Mouse (Mus musculus): Measurements from ENCODE around the gene Tuba1c. TPM values are rescaled to one million over a fixed set of nuclear protein-coding genes. Genes with fewer than 3 reads are reported as not detected.

The Tuba1c gene
- polyA plus RNA-seq, 1 experiment from 2014 or later: 159 TPM

- Histone ChIP-seq H3K36me3 (ENCODE audit: control insufficient read depth, insufficient read depth, low read length) (no peaks in the 10 kb centered on the region), H3K9ac (ENCODE audit: low read length) (no peak overlapping the region), H3K27ac (replicated peaks) (no peak overlapping the region), H3K27me3 (ENCODE audit: control insufficient read depth, insufficient read depth, low read length) (no peaks in the 10 kb centered on the region), H3K4me1 (replicated peaks; ENCODE audit: control insufficient read depth, insufficient read depth) (no peaks in the 10 kb centered on the region), H3K9me3 (ENCODE audit: control insufficient read depth, low read length) (no peaks in the 10 kb centered on the region), H3K4me3 (ENCODE audit: low read depth, low read length) (no peak overlapping the region), H3K4me2 (replicated peaks; ENCODE audit: low read depth) (no peak overlapping the region)
- ATAC-seq (ENCODE audit: low FRiP score, low TSS enrichment) (peak; percentile 33; the same call in 1 of the 2 replicates), DNase-seq (ENCODE audit: low spot score) (no peak)
- WGBS: 48% methylated on average over 6 of the region's 6 CpGs
- TF ChIP-seq EP300 (optimal IDR thresholded peaks at IDR 0.05) (no peak), CTCF (IDR thresholded peaks at IDR 0.05; ENCODE audit: low read depth) (no peak)
Observed at GRCm38 (mm10) chr15:98998775-98999157, 30.9 kb upstream of the Tuba1c start.

GRCm38 (mm10) chr15:99000535-99001283 is 29.0 kb upstream of the Tuba1c start:
- Histone ChIP-seq H3K4me1 (replicated peaks; ENCODE audit: control insufficient read depth, insufficient read depth) (no peaks in the 10 kb centered on the region), H3K36me3 (ENCODE audit: control insufficient read depth, insufficient read depth, low read length) (no peaks in the 10 kb centered on the region), H3K9me3 (ENCODE audit: control insufficient read depth, low read length) (no peaks in the 10 kb centered on the region), H3K9ac (ENCODE audit: low read length) (no peak overlapping the region), H3K27ac (replicated peaks) (peak overlapping the region; percentile 49; the same call in 1 of the 2 replicates), H3K4me2 (replicated peaks; ENCODE audit: low read depth) (no peak overlapping the region; the same call in 1 of the 2 replicates), H3K27me3 (ENCODE audit: control insufficient read depth, insufficient read depth, low read length) (no peaks in the 10 kb centered on the region), H3K4me3 (ENCODE audit: low read depth, low read length) (no peak overlapping the region)
- DNase-seq (ENCODE audit: low spot score): peak; percentile 59
- ATAC-seq (ENCODE audit: low FRiP score, low TSS enrichment): no peak
- 36% methylated on average over 14 of the region's 14 CpGs for WGBS
- TF ChIP-seq CTCF (IDR thresholded peaks at IDR 0.05; ENCODE audit: low read depth): peak; percentile 81
- no peak for TF ChIP-seq EP300 (optimal IDR thresholded peaks at IDR 0.05)

GRCm38 (mm10) chr15:99001451-99001931 is 28.2 kb upstream of the Tuba1c start:
- DNase-seq (ENCODE audit: low spot score): peak; percentile 42
- TF ChIP-seq CTCF (IDR thresholded peaks at IDR 0.05; ENCODE audit: low read depth) (no peak; the same call in 1 of the 2 replicates), EP300 (optimal IDR thresholded peaks at IDR 0.05) (no peak)
- WGBS: 6% methylated on average over 17 of the region's 17 CpGs

GRCm38 (mm10) chr15:99003600-99003999 is 26.1 kb upstream of the Tuba1c start:
- no peak overlapping the region for H3K4me3 ChIP-seq (ENCODE audit: low read depth, low read length)
- H3K4me1 ChIP-seq (replicated peaks; ENCODE audit: control insufficient read depth, insufficient read depth): no peaks in the 10 kb centered on the region
- peak; percentile 43 for TF ChIP-seq CTCF (IDR thresholded peaks at IDR 0.05; ENCODE audit: low read depth)
- no peak for TF ChIP-seq EP300 (optimal IDR thresholded peaks at IDR 0.05)
- no peak overlapping the region for H3K4me2 ChIP-seq (replicated peaks; ENCODE audit: low read depth)
- H3K27ac ChIP-seq (replicated peaks): no peak overlapping the region
- H3K36me3 ChIP-seq (ENCODE audit: control insufficient read depth, insufficient read depth, low read length): no peaks in the 10 kb centered on the region
- H3K9me3 ChIP-seq (ENCODE audit: control insufficient read depth, low read length): no peaks in the 10 kb centered on the region
- 92% methylated on average over 5 of the region's 5 CpGs for WGBS
- no peak overlapping the region for H3K9ac ChIP-seq (ENCODE audit: low read length)
- DNase-seq (ENCODE audit: low spot score) (no peak), ATAC-seq (ENCODE audit: low FRiP score, low TSS enrichment) (no peak)
- H3K27me3 ChIP-seq (ENCODE audit: control insufficient read depth, insufficient read depth, low read length): no peaks in the 10 kb centered on the region

More at GRCm38 (mm10) chr15:99001451-99001931, 28.2 kb upstream of the Tuba1c start:
- Histone ChIP-seq H3K27me3 (ENCODE audit: control insufficient read depth, insufficient read depth, low read length) (no peaks in the 10 kb centered on the region), H3K36me3 (ENCODE audit: control insufficient read depth, insufficient read depth, low read length) (no peaks in the 10 kb centered on the region), H3K9ac (ENCODE audit: low read length) (no peak overlapping the region), H3K4me1 (replicated peaks; ENCODE audit: control insufficient read depth, insufficient read depth) (no peaks in the 10 kb centered on the region), H3K27ac (replicated peaks) (no peak overlapping the region), H3K9me3 (ENCODE audit: control insufficient read depth, low read length) (no peaks in the 10 kb centered on the region), H3K4me2 (replicated peaks; ENCODE audit: low read depth) (peak overlapping the region; percentile 42), H3K4me3 (ENCODE audit: low read depth, low read length) (no peak overlapping the region)
- peak; percentile 27; the same call in 1 of the 2 replicates for ATAC-seq (ENCODE audit: low FRiP score, low TSS enrichment)

- Histone ChIP-seq H3K36me3 (ENCODE audit: control insufficient read depth, insufficient read depth, low read length) (no peaks in the 10 kb centered on the region), H3K9me3 (ENCODE audit: control insufficient read depth, low read length) (no peaks in the 10 kb centered on the region), H3K27ac (replicated peaks) (0 out of 2 replicates have a peak overlapping the region, but pooled peaks have one; percentile 20), H3K27me3 (ENCODE audit: control insufficient read depth, insufficient read depth, low read length) (no peaks in the 10 kb centered on the region), H3K4me1 (replicated peaks; ENCODE audit: control insufficient read depth, insufficient read depth) (no peaks in the 10 kb centered on the region), H3K4me3 (ENCODE audit: low read depth, low read length) (no peak overlapping the region), H3K9ac (ENCODE audit: low read length) (no peak overlapping the region), H3K4me2 (replicated peaks; ENCODE audit: low read depth) (no peak overlapping the region)
- whole genome bisulfite sequencing: 46% methylated on average over 6 of the region's 6 CpGs
- TF ChIP-seq CTCF (IDR thresholded peaks at IDR 0.05; ENCODE audit: low read depth) (no peak), EP300 (optimal IDR thresholded peaks at IDR 0.05) (no peak)
- DNase-seq (ENCODE audit: low spot score) (no peak), ATAC-seq (ENCODE audit: low FRiP score, low TSS enrichment) (peak; percentile 43; the same call in 1 of the 2 replicates)
Observed at GRCm38 (mm10) chr15:99008801-99009241, 20.9 kb upstream of the Tuba1c start.

- Histone ChIP-seq H3K27me3 (ENCODE audit: control insufficient read depth, insufficient read depth, low read length) (no peaks in the 10 kb centered on the region), H3K9me3 (ENCODE audit: control insufficient read depth, low read length) (no peaks in the 10 kb centered on the region), H3K4me3 (ENCODE audit: low read depth, low read length) (no peak overlapping the region), H3K27ac (replicated peaks) (no peak overlapping the region), H3K4me2 (replicated peaks; ENCODE audit: low read depth) (no peak overlapping the region), H3K9ac (ENCODE audit: low read length) (no peak overlapping the region), H3K4me1 (replicated peaks; ENCODE audit: control insufficient read depth, insufficient read depth) (no peaks in the 10 kb centered on the region), H3K36me3 (ENCODE audit: control insufficient read depth, insufficient read depth, low read length) (no peaks in the 10 kb centered on the region)
- 68% methylated on average over 2 of the region's 2 CpGs for WGBS
- TF ChIP-seq EP300 (optimal IDR thresholded peaks at IDR 0.05): no peak
- no peak for TF ChIP-seq CTCF (IDR thresholded peaks at IDR 0.05; ENCODE audit: low read depth)
- ATAC-seq (ENCODE audit: low FRiP score, low TSS enrichment) (no peak), DNase-seq (ENCODE audit: low spot score) (no peak)
Observed at GRCm38 (mm10) chr15:99010896-99011295, 18.8 kb upstream of the Tuba1c start.
